Mouse (Mus musculus) neural tube, embryonic 13.5 days (tissue): ENCODE data around the gene Mindy2. TPM values are rescaled to one million over a fixed set of nuclear protein-coding genes. Genes with fewer than 3 reads are reported as not detected.
"Not testable (repeated sequence)": the region's sequence is repeated elsewhere in the genome, so short reads cannot be mapped to it uniquely, and the experiment has no call there.

ENCODE experiments used
- ATAC-seq: fragments of 200-750 bp; cut with Nextera tagmentation; 2 replicates; pipeline ENCODE4 v1.8.0; 2017; ENCODE audit warnings: low read depth, mild to moderate bottlenecking, moderate TSS enrichment, moderate library complexity
- H3K27ac ChIP-seq: fragments of 300-500 bp; sonication (generic); replicated peaks from 2 replicates; pipeline ENCODE4 v1.5.1; 2015; ENCODE audit warnings: moderate library complexity, mild to moderate bottlenecking, inconsistent platforms
- H3K27me3 ChIP-seq: fragments of 300-500 bp; sonication (generic); 2 replicates; pipeline ENCODE4 v1.6.1; 2015; ENCODE audit warnings: mild to moderate bottlenecking, inconsistent platforms
- H3K36me3 ChIP-seq: fragments of 300-500 bp; sonication (generic); 2 replicates; pipeline ENCODE4 v1.6.1; 2015; ENCODE audit warnings: mild to moderate bottlenecking, inconsistent platforms
- H3K4me1 ChIP-seq: fragments of 300-500 bp; sonication (generic); replicated peaks from 2 replicates; pipeline ENCODE4 v1.6.1; 2015; ENCODE audit warnings: inconsistent platforms
- H3K4me2 ChIP-seq: fragments of 300-500 bp; sonication (generic); 2 replicates; pipeline ENCODE4 v1.6.1; 2015; ENCODE audit warnings: inconsistent platforms, mild to moderate bottlenecking, moderate library complexity
- H3K4me3 ChIP-seq: fragments of 300-500 bp; sonication (generic); 2 replicates; pipeline ENCODE4 v1.5.1; 2015; ENCODE audit warnings: mild to moderate bottlenecking, inconsistent platforms
- H3K9ac ChIP-seq: fragments of 300-500 bp; sonication (generic); 2 replicates; pipeline ENCODE4 v1.6.1; 2015; ENCODE audit warnings: moderate library complexity, mild to moderate bottlenecking, inconsistent platforms
- H3K9me3 ChIP-seq: fragments of 300-500 bp; sonication (generic); 2 replicates; pipeline ENCODE4 v1.6.1; 2016; ENCODE audit warnings: inconsistent platforms
- WGBS: fragments of 180-500 bp; shearing (Covaris S2); methylation state at CpG from one replicate; pipeline ENCODE4 v1.1.7; 2015; 5-methylcytosine and 5-hydroxymethylcytosine counted together
- polyA plus RNA-seq: library from polyadenylated mRNA; unstranded; fragments of >200 nt; fragmentation: Nextera tagmentation; extraction: Ambion mirVana; gene quantifications from 2 replicates; pipeline ENCODE4 v1.2.1, GENCODE M21; 2015

Mindy2 gene
- polyA plus RNA-seq, 1 experiment from 2014 or later: 29.4 TPM

GRCm38 (mm10) chr9:70562825-70563224 lies 94.1 kb downstream of the Mindy2 start:
- H3K27ac ChIP-seq: no peak overlapping the region
- H3K4me2 ChIP-seq: no peak overlapping the region
- H3K36me3 ChIP-seq: peaks cover 8% of the 10 kb centered on the region; the same call in 1 of the 2 replicates
- no peaks in the 10 kb centered on the region for H3K4me1 ChIP-seq
- no peak overlapping the region for H3K4me3 ChIP-seq
- no peak for ATAC-seq
- H3K27me3 ChIP-seq: no peaks in the 10 kb centered on the region
- H3K9me3 ChIP-seq: no peaks in the 10 kb centered on the region
- WGBS: 97% methylated on average over 3 of the region's 3 CpGs
- H3K9ac ChIP-seq: no peak overlapping the region

- Histone ChIP-seq H3K27ac (no peak overlapping the region), H3K4me3 (no peak overlapping the region), H3K4me1 (no peaks in the 10 kb centered on the region), H3K9ac (no peak overlapping the region), H3K36me3 (peaks cover 31% of the 10 kb centered on the region), H3K27me3 (no peaks in the 10 kb centered on the region), H3K4me2 (no peak overlapping the region), H3K9me3 (peaks cover 4% of the 10 kb centered on the region; the same call in 1 of the 2 replicates)
- ATAC-seq: no peak
- 90% methylated on average over 5 of the region's 5 CpGs for WGBS
Measured at GRCm38 (mm10) chr9:70556796-70557195, 100.2 kb downstream of the Mindy2 start.

- no peak overlapping the region for H3K4me3 ChIP-seq
- H3K27ac ChIP-seq: no peak overlapping the region
- H3K4me1 ChIP-seq: no peaks in the 10 kb centered on the region
- no peak overlapping the region for H3K4me2 ChIP-seq
- peaks cover 4% of the 10 kb centered on the region; the same call in 1 of the 2 replicates for H3K9me3 ChIP-seq
- no peak for ATAC-seq
- no peak overlapping the region for H3K9ac ChIP-seq
- H3K27me3 ChIP-seq: no peaks in the 10 kb centered on the region
- peaks cover 32% of the 10 kb centered on the region for H3K36me3 ChIP-seq
Measured at GRCm38 (mm10) chr9:70555431-70555830, 101.5 kb downstream of the Mindy2 start.

GRCm38 (mm10) chr9:70552233-70552632 lies 104.7 kb downstream of the Mindy2 start:
- H3K36me3 ChIP-seq: peaks cover 28% of the 10 kb centered on the region
- H3K27ac ChIP-seq, H3K9ac ChIP-seq, H3K27me3 ChIP-seq, H3K9me3 ChIP-seq, ATAC-seq, H3K4me2 ChIP-seq, H3K4me3 ChIP-seq: not testable (repeated sequence)
- peaks cover 14% of the 10 kb centered on the region for H3K4me1 ChIP-seq
- 92% methylated on average over 2 of the region's 2 CpGs for WGBS

GRCm38 (mm10) chr9:70551524-70551923 lies 105.5 kb downstream of the Mindy2 start:
- Histone ChIP-seq H3K27me3 (no peaks in the 10 kb centered on the region), H3K36me3 (peaks cover 24% of the 10 kb centered on the region), H3K9ac (no peak overlapping the region), H3K4me2 (no peak overlapping the region), H3K4me1 (peaks cover 21% of the 10 kb centered on the region), H3K27ac (no peak overlapping the region), H3K4me3 (no peak overlapping the region), H3K9me3 (peaks cover 4% of the 10 kb centered on the region; the same call in 1 of the 2 replicates)
- WGBS: 100% methylated on average over 1 of the region's 1 CpGs
- ATAC-seq: no peak

Other genes starting within 250 kb of the Mindy2 start
- 33.6 and 49.3 TPM in 2 replicates for gene Ccnb2, start 235.6 kb downstream of the Mindy2 start, polyA plus RNA-seq
- 37.6 and 41.8 TPM in 2 replicates for gene Rnf111, start 153.4 kb downstream of the Mindy2 start, polyA plus RNA-seq
- gene Sltm, start 114.4 kb downstream of the Mindy2 start, polyA plus RNA-seq: 67.8 and 69.8 TPM in 2 replicates
- gene Gm10642, start 923 bp downstream of the Mindy2 start, polyA plus RNA-seq: 0.30 and 0.91 TPM in 2 replicates
- 93.6 and 99.7 TPM in 2 replicates for gene Adam10, start 21.8 kb upstream of the Mindy2 start, polyA plus RNA-seq